Mouse (Mus musculus) brain, embryonic 14.5 days (tissue): ENCODE results near the gene Ripk3.

Source experiments
- CTCF ChIP-seq: fragments of 200-500 bp; IDR thresholded peaks from 2 replicates; pipeline ENCODE4 v1.5.1; 2012; ENCODE audit warnings: inconsistent platforms, mild to moderate bottlenecking, moderate library complexity, borderline replicate concordance; ENCODE audit not compliant: insufficient read depth, insufficient read length; ENCODE audit errors: extremely low read depth
- POLR2A ChIP-seq: fragments of 200-500 bp; IDR thresholded peaks from 2 replicates; pipeline ENCODE4 v1.6.1; 2012; ENCODE audit warnings: mild to moderate bottlenecking, inconsistent platforms, borderline replicate concordance; ENCODE audit not compliant: poor library complexity, insufficient read depth, insufficient read length, severe bottlenecking; ENCODE audit errors: extremely low read depth

GRCm38 (mm10) chr14:55828716-55829263 is 40.1 kb upstream of the Ripk3 start:
- no peak for TF ChIP-seq POLR2A
- TF ChIP-seq CTCF, result no peak
